Mouse (Mus musculus) E14TG2a.4 (cell line): ENCODE measurements at regions not wholly inside any gene's neighbourhood (a gene's known extent, or its start where the extent isn't known, plus 50 kb on each side); places are given as distances from the start of the nearest gene placed in this dataset.

Experiments used
- H3K27me3 ChIP-seq: 2 replicates; pipeline ENCODE4 v1.6.1; 2014; ENCODE audit warnings: low read length, control low read depth; ENCODE audit not compliant: insufficient read depth
- H3K36me3 ChIP-seq: 2 replicates; pipeline ENCODE4 v1.6.1; 2014; ENCODE audit warnings: low read length, control low read depth; ENCODE audit not compliant: insufficient read depth
- H3K4me1 ChIP-seq: replicated peaks from 2 replicates; pipeline ENCODE4 v1.6.1; 2014; ENCODE audit warnings: low read depth, low read length, control low read depth
- H3K4me3 ChIP-seq: replicated peaks from 2 replicates; pipeline ENCODE4 v1.5.1; 2014; ENCODE audit warnings: mild to moderate bottlenecking, low read length
- H3K9me3 ChIP-seq: 2 replicates; pipeline ENCODE4 v1.6.1; 2014; ENCODE audit warnings: low read length, control low read depth
- CTCF ChIP-seq: conservative IDR thresholded peaks from 2 replicates; pipeline ENCODE4 v1.5.1; 2014; ENCODE audit warnings: low read length
- NANOG ChIP-seq: IDR thresholded peaks from 2 replicates; pipeline ENCODE4 v1.6.1; 2014; ENCODE audit warnings: borderline replicate concordance, low read length, mixed read lengths
- POU5F1 ChIP-seq: IDR thresholded peaks from 2 replicates; pipeline ENCODE4 v1.6.1; 2014; ENCODE audit warnings: low read length, borderline replicate concordance

- no peaks in the 10 kb centered on the region for H3K27me3 ChIP-seq
- no peak for TF ChIP-seq CTCF
- no peak for TF ChIP-seq POU5F1
- TF ChIP-seq NANOG: no peak
- no peaks in the 10 kb centered on the region for H3K9me3 ChIP-seq
- no peaks in the 10 kb centered on the region for H3K4me1 ChIP-seq
- H3K36me3 ChIP-seq: no peaks in the 10 kb centered on the region
- H3K4me3 ChIP-seq: no peak overlapping the region
These were observed 311.6 kb upstream of the Robo2 start for GRCm38 (mm10) chr16:74723217-74723616.

GRCm38 (mm10) chr16:74718154-74718553 lies 306.5 kb upstream of the Robo2 start:
- Histone ChIP-seq H3K4me1 (no peaks in the 10 kb centered on the region), H3K27me3 (no peaks in the 10 kb centered on the region), H3K36me3 (no peaks in the 10 kb centered on the region), H3K9me3 (no peaks in the 10 kb centered on the region), H3K4me3 (no peak overlapping the region)
- TF ChIP-seq NANOG (no peak), POU5F1 (no peak), CTCF (no peak)

GRCm38 (mm10) chr16:74717622-74718021 lies 306.0 kb upstream of the Robo2 start:
- no peaks in the 10 kb centered on the region for H3K9me3 ChIP-seq
- H3K4me3 ChIP-seq: no peak overlapping the region
- no peaks in the 10 kb centered on the region for H3K36me3 ChIP-seq
- TF ChIP-seq NANOG: no peak
- TF ChIP-seq POU5F1: no peak
- no peak for TF ChIP-seq CTCF
- H3K27me3 ChIP-seq: no peaks in the 10 kb centered on the region
- no peaks in the 10 kb centered on the region for H3K4me1 ChIP-seq

GRCm38 (mm10) chr16:74714950-74715349 lies 303.3 kb upstream of the Robo2 start:
- Histone ChIP-seq H3K9me3 (no peaks in the 10 kb centered on the region), H3K27me3 (no peaks in the 10 kb centered on the region), H3K4me1 (no peaks in the 10 kb centered on the region), H3K36me3 (no peaks in the 10 kb centered on the region), H3K4me3 (no peak overlapping the region)
- no peak for TF ChIP-seq CTCF
- no peak for TF ChIP-seq POU5F1
- no peak for TF ChIP-seq NANOG

GRCm38 (mm10) chr16:74712515-74712914 lies 300.9 kb upstream of the Robo2 start:
- H3K27me3 ChIP-seq: no peaks in the 10 kb centered on the region

GRCm38 (mm10) chr16:74702067-74702466 lies 290.4 kb upstream of the Robo2 start:
- no peaks in the 10 kb centered on the region for H3K36me3 ChIP-seq
- TF ChIP-seq NANOG: no peak
- TF ChIP-seq CTCF: no peak
- TF ChIP-seq POU5F1: no peak

More at GRCm38 (mm10) chr16:74712515-74712914, 300.9 kb upstream of the Robo2 start:
- no peaks in the 10 kb centered on the region for H3K36me3 ChIP-seq
- no peak overlapping the region for H3K4me3 ChIP-seq
- H3K9me3 ChIP-seq: no peaks in the 10 kb centered on the region
- TF ChIP-seq POU5F1 (no peak), NANOG (no peak), CTCF (no peak)
- H3K4me1 ChIP-seq: no peaks in the 10 kb centered on the region

GRCm38 (mm10) chr16:74683371-74683770 lies 271.7 kb upstream of the Robo2 start:
- H3K9me3 ChIP-seq: no peaks in the 10 kb centered on the region
- TF ChIP-seq CTCF: no peak
- TF ChIP-seq POU5F1: no peak
- no peak for TF ChIP-seq NANOG
- no peaks in the 10 kb centered on the region for H3K4me1 ChIP-seq
- no peaks in the 10 kb centered on the region for H3K36me3 ChIP-seq
- no peak overlapping the region for H3K4me3 ChIP-seq
- H3K27me3 ChIP-seq: no peaks in the 10 kb centered on the region

More at GRCm38 (mm10) chr16:74702067-74702466, 290.4 kb upstream of the Robo2 start:
- no peaks in the 10 kb centered on the region for H3K4me1 ChIP-seq
- no peak overlapping the region for H3K4me3 ChIP-seq
- H3K9me3 ChIP-seq: no peaks in the 10 kb centered on the region
- no peaks in the 10 kb centered on the region for H3K27me3 ChIP-seq

- Histone ChIP-seq H3K9me3 (no peaks in the 10 kb centered on the region), H3K27me3 (no peaks in the 10 kb centered on the region), H3K4me3 (no peak overlapping the region), H3K4me1 (no peaks in the 10 kb centered on the region), H3K36me3 (no peaks in the 10 kb centered on the region)
- TF ChIP-seq CTCF: no peak
- no peak for TF ChIP-seq POU5F1
- no peak for TF ChIP-seq NANOG
These were observed 264.0 kb upstream of the Robo2 start for GRCm38 (mm10) chr16:74675586-74675985.

GRCm38 (mm10) chr16:74671466-74671865 lies 259.8 kb upstream of the Robo2 start:
- Histone ChIP-seq H3K27me3 (no peaks in the 10 kb centered on the region), H3K9me3 (no peaks in the 10 kb centered on the region), H3K4me1 (no peaks in the 10 kb centered on the region), H3K4me3 (no peak overlapping the region), H3K36me3 (no peaks in the 10 kb centered on the region)
- TF ChIP-seq NANOG: no peak
- no peak for TF ChIP-seq POU5F1
- no peak for TF ChIP-seq CTCF
